Mouse (Mus musculus) kidney, postnatal 0 days (tissue): ENCODE measurements around the gene Slit3. TPM values are rescaled to one million over a fixed set of nuclear protein-coding genes. Genes with fewer than 3 reads are reported as not detected.

Experiments
- ATAC-seq: fragments of 200-750 bp; cut with Nextera tagmentation; replicated peaks from 2 replicates; pipeline ENCODE4 v1.8.0; 2017; ENCODE audit warnings: low read depth, moderate number of reproducible peaks, moderate TSS enrichment, moderate library complexity; ENCODE audit not compliant: low FRiP score
- DNase-seq: peaks from one replicate; pipeline ENCODE4 v3.0.0-alpha.2; 2016; ENCODE audit warnings: low spot score
- H3K27ac ChIP-seq: fragments of 300-500 bp; sonication (generic); 2 replicates; pipeline ENCODE4 v1.5.1; 2014; ENCODE audit warnings: mild to moderate bottlenecking
- H3K27me3 ChIP-seq: fragments of 300-500 bp; sonication (generic); 2 replicates; pipeline ENCODE4 v1.6.1; 2014; ENCODE audit warnings: low read length, mixed read lengths; ENCODE audit not compliant: insufficient read depth
- H3K36me3 ChIP-seq: fragments of 300-500 bp; sonication (generic); 2 replicates; pipeline ENCODE4 v1.6.1; 2014; ENCODE audit warnings: low read length, mixed read lengths; ENCODE audit not compliant: insufficient read depth
- H3K4me1 ChIP-seq: fragments of 300-500 bp; sonication (generic); replicated peaks from 2 replicates; pipeline ENCODE4 v1.6.1; 2014; ENCODE audit warnings: antibody characterized with exemption, low read length, mixed read lengths; ENCODE audit not compliant: insufficient read depth
- H3K4me2 ChIP-seq: fragments of 300-500 bp; sonication (generic); 2 replicates; pipeline ENCODE4 v1.6.1; 2014; ENCODE audit warnings: mild to moderate bottlenecking, low read length, moderate library complexity, mixed read lengths
- H3K4me3 ChIP-seq: fragments of 300-500 bp; sonication (generic); replicated peaks from 2 replicates; pipeline ENCODE4 v1.5.1; 2014; ENCODE audit warnings: low read depth, low read length
- H3K9ac ChIP-seq: fragments of 300-500 bp; sonication (generic); 2 replicates; pipeline ENCODE4 v1.6.1; 2014; ENCODE audit warnings: low read depth, low read length
- H3K9me3 ChIP-seq: fragments of 300-500 bp; sonication (generic); replicated peaks from 2 replicates; pipeline ENCODE4 v1.6.1; 2016; ENCODE audit warnings: low read length, inconsistent platforms, mixed read lengths
- CTCF ChIP-seq: IDR thresholded peaks from 2 replicates; pipeline ENCODE4 v1.5.1; 2016; ENCODE audit warnings: antibody characterized with exemption, low read depth, mild to moderate bottlenecking, moderate library complexity
- WGBS: fragments of 180-500 bp; shearing (Covaris S2); extraction: QIAGEN DNeasy Blood & Tissue Kit; methylation state at CpG from one replicate; pipeline ENCODE4 v1.1.7; 2014; 5-methylcytosine and 5-hydroxymethylcytosine counted together
- polyA plus RNA-seq: library from polyadenylated mRNA; unstranded; fragments of >200 nt; fragmentation: Nextera tagmentation; extraction: Ambion mirVana; gene quantifications from 2 replicates; pipeline ENCODE4 v1.2.1, GENCODE M21; 2015

Gene Slit3
- polyA plus RNA-seq, 1 experiment from 2014 or later, result 6.6 TPM

DNA sequence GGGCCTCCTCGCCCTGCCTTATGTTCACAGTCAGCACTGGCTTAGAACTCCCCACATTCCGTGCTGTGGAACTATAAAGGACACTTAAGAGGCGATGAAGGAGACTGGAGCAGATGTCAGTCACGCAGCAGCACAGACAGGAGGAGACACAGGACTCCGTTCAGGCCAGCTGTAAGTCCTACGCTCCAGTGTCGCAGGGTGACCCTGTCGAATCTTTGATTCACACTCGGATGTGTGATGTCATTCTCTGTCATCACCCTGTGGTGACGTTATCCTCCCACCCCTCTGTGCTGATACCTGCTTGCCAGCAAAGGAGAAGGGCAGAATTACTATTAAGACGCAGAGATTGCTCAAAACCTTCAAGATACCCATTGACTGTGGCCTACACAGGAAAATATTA lies 448.9 kb downstream of the Slit3 start:
- WGBS, result 74% methylated on average over 11 of the region's 11 CpGs
- ATAC-seq (no peak), DNase-seq (no peak)
- Histone ChIP-seq H3K27me3 (no peaks in the 10 kb centered on the region), H3K9me3 (no peaks in the 10 kb centered on the region), H3K4me1 (no peaks in the 10 kb centered on the region; the same call in 1 of the 2 replicates), H3K4me3 (no peak overlapping the region), H3K36me3 (no peaks in the 10 kb centered on the region), H3K9ac (no peak overlapping the region), H3K27ac (no peak overlapping the region), H3K4me2 (no peak overlapping the region)
- TF ChIP-seq CTCF, result no peak

GRCm38 (mm10) chr11:35571910-35572309 lies 450.9 kb downstream of the Slit3 start:
- DNase-seq (no peak), ATAC-seq (no peak)
- whole genome bisulfite sequencing, result 79% methylated on average over 3 of the region's 3 CpGs
- H3K36me3 ChIP-seq, result no peaks in the 10 kb centered on the region
- H3K4me2 ChIP-seq, result no peak overlapping the region
- no peak overlapping the region for H3K4me3 ChIP-seq
- no peaks in the 10 kb centered on the region for H3K4me1 ChIP-seq
- TF ChIP-seq CTCF, result no peak
- H3K9ac ChIP-seq, result no peak overlapping the region
- no peaks in the 10 kb centered on the region for H3K9me3 ChIP-seq
- H3K27me3 ChIP-seq, result no peaks in the 10 kb centered on the region
- no peak overlapping the region for H3K27ac ChIP-seq

GRCm38 (mm10) chr11:35578796-35579195 lies 457.8 kb downstream of the Slit3 start:
- TF ChIP-seq CTCF, result no peak
- Histone ChIP-seq H3K9me3 (no peaks in the 10 kb centered on the region), H3K27ac (no peak overlapping the region), H3K36me3 (no peaks in the 10 kb centered on the region), H3K4me1 (no peaks in the 10 kb centered on the region), H3K9ac (no peak overlapping the region), H3K4me2 (no peak overlapping the region), H3K27me3 (no peaks in the 10 kb centered on the region), H3K4me3 (no peak overlapping the region)
- 90% methylated on average over 10 of the region's 10 CpGs for WGBS
- DNase-seq (no peak), ATAC-seq (no peak)

DNA sequence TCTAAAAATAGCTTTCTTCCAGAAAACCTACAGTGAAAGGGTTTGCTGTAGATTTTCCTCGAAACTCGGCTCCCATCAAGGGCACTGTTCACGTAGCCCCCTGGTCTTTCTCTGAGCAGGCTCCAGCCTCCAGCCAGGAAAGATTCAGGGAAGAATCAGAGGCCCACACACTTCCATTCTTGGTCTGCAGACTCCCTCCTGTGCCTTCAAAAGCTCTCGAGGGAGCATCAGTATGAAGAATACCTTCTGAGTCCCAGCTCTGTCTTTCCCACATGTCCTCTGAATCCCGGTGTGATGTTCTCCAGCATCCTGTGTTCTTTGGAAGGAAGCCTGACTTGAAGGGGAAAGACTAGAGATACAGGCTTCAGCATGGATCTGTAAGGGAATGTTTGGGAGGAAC lies 461.6 kb downstream of the Slit3 start:
- Histone ChIP-seq H3K9me3 (no peaks in the 10 kb centered on the region), H3K4me2 (no peak overlapping the region), H3K4me3 (no peak overlapping the region), H3K27ac (no peak overlapping the region), H3K27me3 (no peaks in the 10 kb centered on the region), H3K9ac (no peak overlapping the region), H3K4me1 (no peaks in the 10 kb centered on the region), H3K36me3 (no peaks in the 10 kb centered on the region)
- 77% methylated on average over 5 of the region's 5 CpGs for WGBS
- no peak for TF ChIP-seq CTCF
- no peak for ATAC-seq
- DNase-seq, result no peak

DNA sequence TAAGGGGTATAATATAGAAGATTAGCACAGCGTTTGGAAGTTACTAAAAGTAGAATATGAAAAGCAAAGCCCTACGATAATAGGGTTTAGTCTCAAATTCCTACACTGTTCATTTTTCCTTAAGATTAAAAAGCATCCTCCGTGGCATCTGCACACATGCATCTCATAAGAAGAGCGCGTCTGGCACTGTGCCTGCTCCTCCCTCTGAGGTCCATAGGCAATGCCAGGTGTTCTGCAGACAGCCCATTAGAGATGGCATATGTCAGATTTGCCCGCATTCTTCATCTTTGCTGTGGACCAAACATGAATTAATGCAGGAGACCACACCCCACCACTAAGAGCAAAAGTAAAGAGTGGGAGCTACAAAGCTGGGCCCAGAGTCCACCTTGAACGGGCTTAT lies 462.6 kb downstream of the Slit3 start:
- DNase-seq (no peak), ATAC-seq (no peak)
- no peaks in the 10 kb centered on the region for H3K4me1 ChIP-seq
- no peak overlapping the region for H3K4me2 ChIP-seq
- no peaks in the 10 kb centered on the region for H3K9me3 ChIP-seq
- no peak overlapping the region for H3K9ac ChIP-seq
- H3K27ac ChIP-seq, result no peak overlapping the region
- no peaks in the 10 kb centered on the region for H3K27me3 ChIP-seq
- WGBS, result 89% methylated on average over 7 of the region's 7 CpGs
- no peaks in the 10 kb centered on the region for H3K36me3 ChIP-seq
- no peak for TF ChIP-seq CTCF
- no peak overlapping the region for H3K4me3 ChIP-seq

GRCm38 (mm10) chr11:35587174-35587959 lies 466.3 kb downstream of the Slit3 start:
- Histone ChIP-seq H3K4me2 (no peak overlapping the region), H3K4me1 (no peaks in the 10 kb centered on the region), H3K9me3 (no peaks in the 10 kb centered on the region), H3K9ac (no peak overlapping the region), H3K27ac (no peak overlapping the region), H3K36me3 (no peaks in the 10 kb centered on the region), H3K4me3 (no peak overlapping the region), H3K27me3 (no peaks in the 10 kb centered on the region)
- no peak for DNase-seq
- WGBS, result 67% methylated on average over 13 of the region's 13 CpGs
- no peak for TF ChIP-seq CTCF
- no peak for ATAC-seq

GRCm38 (mm10) chr11:35589892-35590291 lies 468.9 kb downstream of the Slit3 start:
- DNase-seq (no peak), ATAC-seq (no peak)
- no peak for TF ChIP-seq CTCF
- Histone ChIP-seq H3K36me3 (no peaks in the 10 kb centered on the region), H3K4me2 (no peak overlapping the region), H3K4me3 (no peak overlapping the region), H3K27me3 (no peaks in the 10 kb centered on the region), H3K4me1 (no peaks in the 10 kb centered on the region), H3K9ac (no peak overlapping the region), H3K9me3 (no peaks in the 10 kb centered on the region), H3K27ac (no peak overlapping the region)
- 84% methylated on average over 7 of the region's 7 CpGs for WGBS
